Mouse (Mus musculus) lung, embryonic 16.5 days (tissue): ENCODE data around the gene Psmd13. TPM values are rescaled to one million over a fixed set of nuclear protein-coding genes. Genes with fewer than 3 reads are reported as not detected.

Experiments used
- ATAC-seq: fragments of 200-750 bp; cut with Nextera tagmentation; 2 replicates; pipeline ENCODE4 v1.8.0; 2017; ENCODE audit warnings: low read depth, mild to moderate bottlenecking, moderate library complexity
- H3K27ac ChIP-seq: fragments of 300-500 bp; sonication (generic); 2 replicates; pipeline ENCODE4 v1.5.1; 2014; ENCODE audit warnings: mild to moderate bottlenecking, control low read depth, low read length
- H3K27me3 ChIP-seq: fragments of 300-500 bp; sonication (generic); 2 replicates; pipeline ENCODE4 v1.6.1; 2014; ENCODE audit warnings: low read depth, low read length, mixed read lengths; ENCODE audit not compliant: control insufficient read depth, insufficient read depth
- H3K36me3 ChIP-seq: fragments of 300-500 bp; sonication (generic); 2 replicates; pipeline ENCODE4 v1.6.1; 2014; ENCODE audit warnings: low read length; ENCODE audit not compliant: control insufficient read depth, insufficient read depth
- H3K4me1 ChIP-seq: fragments of 300-500 bp; sonication (generic); replicated peaks from 2 replicates; pipeline ENCODE4 v1.6.1; 2014; ENCODE audit warnings: low read length, mixed read lengths; ENCODE audit not compliant: control insufficient read depth, insufficient read depth
- H3K4me2 ChIP-seq: fragments of 300-500 bp; sonication (generic); 2 replicates; pipeline ENCODE4 v1.6.1; 2014; ENCODE audit warnings: low read depth, low read length, control low read depth
- H3K4me3 ChIP-seq: fragments of 300-500 bp; sonication (generic); 2 replicates; pipeline ENCODE4 v1.5.1; 2014; ENCODE audit warnings: mild to moderate bottlenecking, low read length, control low read depth
- H3K9ac ChIP-seq: fragments of 300-500 bp; sonication (generic); 2 replicates; pipeline ENCODE4 v1.6.1; 2014; ENCODE audit warnings: low read length, control low read depth
- H3K9me3 ChIP-seq: fragments of 300-500 bp; sonication (generic); 2 replicates; pipeline ENCODE4 v1.6.1; 2016; ENCODE audit warnings: low read length; ENCODE audit not compliant: control insufficient read depth
- WGBS: fragments of 180-500 bp; shearing (Covaris S2); extraction: QIAGEN DNeasy Blood & Tissue Kit; methylation state at CpG from one replicate; pipeline ENCODE4 v1.1.7; 2014; 5-methylcytosine and 5-hydroxymethylcytosine counted together
- polyA plus RNA-seq: library from polyadenylated mRNA; unstranded; fragments of >200 nt; fragmentation: Nextera tagmentation; extraction: Ambion mirVana; gene quantifications from 2 replicates; pipeline ENCODE4 v1.2.1, GENCODE M21; 2015

Gene Psmd13
- polyA plus RNA-seq: 211 and 213 TPM in 2 replicates

GRCm38 (mm10) chr7:140881696-140882468 lies at the start of gene Psmd13, which contains the start of gene Sirt3:
Psmd13 (plus strand) TSS chr7:140881968.
Sirt3 (minus strand) TSS chr7:140882309.
- peak within 1 kb of the TSS; percentile 96 for H3K27ac ChIP-seq
- H3K4me3 ChIP-seq: peak within 1 kb of the TSS; percentile 98
- peak within 1 kb of the TSS; percentile 82 for H3K9ac ChIP-seq
- ATAC-seq: peak; percentile 98
- H3K4me2 ChIP-seq: peak within 1 kb of the TSS; percentile 85
- H3K27me3 ChIP-seq: no peaks in the 10 kb centered on the region
- H3K36me3 ChIP-seq: peaks cover 5% of the 10 kb centered on the region; the same call in 1 of the 2 replicates
- WGBS: under 1% methylated on average over 57 of the region's 59 CpGs
- H3K9me3 ChIP-seq: no peaks in the 10 kb centered on the region
- peaks cover 8% of the 10 kb centered on the region for H3K4me1 ChIP-seq

DNA sequence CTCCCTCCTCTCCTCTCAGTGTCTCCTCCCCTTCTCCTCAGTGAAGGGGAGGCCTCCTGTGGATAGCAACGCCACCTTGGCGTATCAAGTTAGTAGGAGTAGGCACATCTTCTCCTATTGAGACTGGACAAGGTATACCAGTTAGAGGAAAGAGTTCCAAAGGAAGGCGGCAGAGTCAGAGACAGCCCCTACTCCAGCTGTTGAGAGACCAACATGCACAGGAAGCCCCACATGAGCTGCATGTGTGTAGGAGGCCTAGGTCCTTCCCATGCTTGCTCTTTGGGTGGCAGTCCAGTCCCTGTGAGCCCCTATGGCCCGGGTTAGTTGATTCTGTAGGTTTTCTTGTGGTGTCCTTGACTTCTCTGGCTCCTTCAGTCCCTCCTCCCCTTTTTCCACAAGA lies 48.4 kb upstream of the Psmd13 start:
- no peaks in the 10 kb centered on the region for H3K4me1 ChIP-seq
- no peak overlapping the region for H3K27ac ChIP-seq
- H3K4me3 ChIP-seq: no peak overlapping the region
- H3K9ac ChIP-seq: no peak overlapping the region
- no peaks in the 10 kb centered on the region for H3K27me3 ChIP-seq
- ATAC-seq: no peak
- H3K36me3 ChIP-seq: no peaks in the 10 kb centered on the region
- no peak overlapping the region for H3K4me2 ChIP-seq
- no peaks in the 10 kb centered on the region for H3K9me3 ChIP-seq
- 79% methylated on average over 4 of the region's 4 CpGs for WGBS

DNA sequence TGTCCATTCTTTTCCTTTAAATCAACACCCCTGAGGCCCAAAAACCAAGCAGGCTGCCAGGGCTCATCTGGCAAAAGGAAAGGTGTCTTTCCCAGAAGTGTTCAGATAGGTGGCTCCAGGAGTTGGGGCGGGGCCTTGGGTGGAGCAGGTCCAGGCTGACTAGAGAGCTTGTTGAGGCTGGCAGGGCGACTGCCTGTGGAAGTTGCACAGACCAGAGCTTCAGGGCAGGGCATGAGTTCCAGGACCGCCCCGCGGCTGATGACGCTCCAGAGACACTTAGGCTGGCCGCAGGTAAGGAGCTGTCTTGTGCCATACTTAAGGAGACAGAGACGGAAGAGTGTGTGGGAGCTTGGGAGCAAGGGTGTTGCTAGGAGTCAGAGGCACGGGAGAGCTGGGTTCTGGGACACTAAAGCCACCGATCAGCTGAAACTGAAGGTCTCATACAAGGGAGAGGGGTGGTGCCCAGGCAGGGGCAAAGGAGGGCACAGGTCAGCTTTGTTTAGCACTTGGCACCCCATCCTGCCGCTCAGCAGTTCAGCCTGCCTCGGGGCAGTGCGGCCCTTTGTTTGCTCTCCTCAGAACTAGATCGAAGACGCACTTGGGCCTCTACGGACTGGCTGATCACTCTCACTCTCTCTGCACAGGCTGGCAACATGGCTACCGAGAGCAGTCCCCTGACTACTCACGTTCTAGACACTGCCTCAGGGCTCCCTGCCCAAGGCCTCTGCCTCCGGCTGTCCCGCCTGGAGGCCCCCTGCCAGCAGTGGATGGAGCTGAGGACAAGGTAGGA lies 46.6 kb upstream of the Psmd13 start, which contains the start of gene Urah:
TSS of gene Urah (plus strand) at position 51 of the 790 bp plus-strand sequence.
- ATAC-seq: peak; percentile 82
- Histone ChIP-seq H3K4me3 (peak within 1 kb of the TSS; percentile 9; the same call in 1 of the 2 replicates), H3K4me1 (no peaks in the 10 kb centered on the region), H3K27ac (no peak within 1 kb of the TSS), H3K4me2 (peak within 1 kb of the TSS; percentile 30), H3K36me3 (no peaks in the 10 kb centered on the region), H3K9me3 (no peaks in the 10 kb centered on the region), H3K9ac (peak within 1 kb of the TSS; percentile 9; the same call in 1 of the 2 replicates), H3K27me3 (no peaks in the 10 kb centered on the region)
- WGBS: 32% methylated on average over 20 of the region's 20 CpGs

GRCm38 (mm10) chr7:140835758-140836087 lies 46.0 kb upstream of the Psmd13 start:
- H3K36me3 ChIP-seq: no peaks in the 10 kb centered on the region
- no peak overlapping the region; the same call in 1 of the 2 replicates for H3K9ac ChIP-seq
- no peak overlapping the region for H3K27ac ChIP-seq
- no peaks in the 10 kb centered on the region for H3K4me1 ChIP-seq
- WGBS: 58% methylated on average over 2 of the region's 2 CpGs
- no peaks in the 10 kb centered on the region for H3K27me3 ChIP-seq
- no peak overlapping the region for H3K4me3 ChIP-seq
- no peaks in the 10 kb centered on the region for H3K9me3 ChIP-seq
- 0 out of 2 replicates have a peak, but pooled peaks have one; percentile 23 for ATAC-seq
- H3K4me2 ChIP-seq: peak overlapping the region; percentile 30

GRCm38 (mm10) chr7:140836243-140837115 lies 45.3 kb upstream of the Psmd13 start:
- no peaks in the 10 kb centered on the region for H3K36me3 ChIP-seq
- no peaks in the 10 kb centered on the region; the same call in 1 of the 2 replicates for H3K4me1 ChIP-seq
- H3K4me3 ChIP-seq: no peak overlapping the region
- no peaks in the 10 kb centered on the region for H3K27me3 ChIP-seq
- no peak overlapping the region for H3K4me2 ChIP-seq
- no peaks in the 10 kb centered on the region for H3K9me3 ChIP-seq
- 69% methylated on average over 9 of the region's 9 CpGs for WGBS
- no peak overlapping the region for H3K27ac ChIP-seq
- no peak for ATAC-seq
- H3K9ac ChIP-seq: no peak overlapping the region

GRCm38 (mm10) chr7:140839556-140839955 lies 42.2 kb upstream of the Psmd13 start:
- Histone ChIP-seq H3K27ac (no peak overlapping the region), H3K4me2 (no peak overlapping the region), H3K4me3 (no peak overlapping the region), H3K27me3 (peaks cover 3% of the 10 kb centered on the region; the same call in 1 of the 2 replicates), H3K9me3 (no peaks in the 10 kb centered on the region), H3K9ac (no peak overlapping the region), H3K4me1 (no peaks in the 10 kb centered on the region; the same call in 1 of the 2 replicates), H3K36me3 (no peaks in the 10 kb centered on the region)
- 54% methylated on average over 5 of the region's 5 CpGs for WGBS
- no peak for ATAC-seq

DNA sequence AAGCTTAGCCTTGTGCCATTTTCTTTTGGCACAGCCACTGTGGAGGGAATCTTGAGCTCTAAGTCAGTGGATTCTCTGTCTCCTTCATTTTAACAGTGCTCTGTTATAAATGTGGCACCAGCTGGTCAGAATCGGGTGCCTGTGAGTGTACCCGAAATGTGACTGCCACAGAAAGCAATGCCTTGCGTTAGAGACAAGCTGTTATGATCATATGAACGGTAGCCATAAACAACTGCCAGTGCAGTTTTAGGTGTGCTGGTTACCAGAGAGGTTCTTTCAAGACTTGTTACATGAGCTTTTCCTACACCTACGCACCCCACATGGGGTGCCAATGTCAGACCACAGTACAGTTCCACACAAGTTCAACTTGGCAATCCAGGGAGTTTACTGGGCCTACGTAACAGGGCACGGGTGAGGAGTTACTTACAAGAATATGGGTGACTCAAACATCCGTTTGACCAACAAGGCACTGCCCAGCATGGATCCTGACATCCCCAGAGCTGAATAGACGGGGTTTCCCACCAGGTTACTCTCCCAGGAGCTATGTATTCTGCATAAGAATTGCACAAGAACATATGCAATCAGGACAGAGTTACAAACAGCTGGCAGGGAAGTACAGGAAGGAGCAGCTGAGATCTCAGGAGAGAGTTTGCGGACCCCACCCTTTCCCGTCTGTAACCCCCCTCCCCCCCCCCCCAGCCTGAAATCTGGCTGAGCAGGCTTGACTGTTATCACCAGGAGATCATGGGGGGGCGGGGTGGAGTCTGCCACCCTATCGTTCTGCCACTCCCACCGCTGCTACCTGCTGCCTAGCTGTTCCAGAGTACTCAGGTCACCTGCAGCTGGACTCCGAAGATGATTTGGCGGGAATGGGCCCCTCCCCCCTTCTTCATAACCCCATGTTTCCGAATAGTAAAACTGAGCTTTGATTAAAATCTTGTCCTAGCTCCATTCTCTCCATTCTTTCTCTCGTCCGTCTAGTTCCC lies 40.7 kb upstream of the Psmd13 start:
- Histone ChIP-seq H3K36me3 (no peaks in the 10 kb centered on the region), H3K9me3 (no peaks in the 10 kb centered on the region), H3K9ac (no peak overlapping the region), H3K4me1 (peaks cover 3% of the 10 kb centered on the region; the same call in 1 of the 2 replicates), H3K27me3 (peaks cover 3% of the 10 kb centered on the region; the same call in 1 of the 2 replicates), H3K27ac (no peak overlapping the region), H3K4me3 (no peak overlapping the region), H3K4me2 (0 out of 2 replicates have a peak overlapping the region, but pooled peaks have one; percentile 20)
- WGBS: 32% methylated on average over 18 of the region's 19 CpGs
- ATAC-seq: no peak

- peaks cover 8% of the 10 kb centered on the region for H3K4me1 ChIP-seq
- ATAC-seq: no peak
- no peak overlapping the region for H3K4me2 ChIP-seq
- no peak overlapping the region for H3K27ac ChIP-seq
- H3K4me3 ChIP-seq: no peak overlapping the region
- no peaks in the 10 kb centered on the region for H3K36me3 ChIP-seq
- no peaks in the 10 kb centered on the region for H3K9me3 ChIP-seq
- 62% methylated on average over 7 of the region's 7 CpGs for WGBS
- peaks cover 3% of the 10 kb centered on the region; the same call in 1 of the 2 replicates for H3K27me3 ChIP-seq
- no peak overlapping the region for H3K9ac ChIP-seq
These were observed 38.0 kb upstream of the Psmd13 start for GRCm38 (mm10) chr7:140843806-140844205.
